Mouse (Mus musculus) kidney, postnatal 0 days (tissue): ENCODE results near the gene Plxna4. TPM values are rescaled to one million over a fixed set of nuclear protein-coding genes. Genes with fewer than 3 reads are reported as not detected.
"Not testable (repeated sequence)": the region's sequence is repeated elsewhere in the genome, so short reads cannot be mapped to it uniquely, and the experiment has no call there.

Source experiments
- ATAC-seq: fragments of 200-750 bp; cut with Nextera tagmentation; replicated peaks from 2 replicates; pipeline ENCODE4 v1.8.0; 2017; ENCODE audit warnings: low read depth, moderate number of reproducible peaks, moderate TSS enrichment, moderate library complexity; ENCODE audit not compliant: low FRiP score
- DNase-seq: peaks from one replicate; pipeline ENCODE4 v3.0.0-alpha.2; 2016; ENCODE audit warnings: low spot score
- H3K27ac ChIP-seq: fragments of 300-500 bp; sonication (generic); 2 replicates; pipeline ENCODE4 v1.5.1; 2014; ENCODE audit warnings: mild to moderate bottlenecking
- H3K27me3 ChIP-seq: fragments of 300-500 bp; sonication (generic); 2 replicates; pipeline ENCODE4 v1.6.1; 2014; ENCODE audit warnings: low read length, mixed read lengths; ENCODE audit not compliant: insufficient read depth
- H3K36me3 ChIP-seq: fragments of 300-500 bp; sonication (generic); 2 replicates; pipeline ENCODE4 v1.6.1; 2014; ENCODE audit warnings: low read length, mixed read lengths; ENCODE audit not compliant: insufficient read depth
- H3K4me1 ChIP-seq: fragments of 300-500 bp; sonication (generic); replicated peaks from 2 replicates; pipeline ENCODE4 v1.6.1; 2014; ENCODE audit warnings: antibody characterized with exemption, low read length, mixed read lengths; ENCODE audit not compliant: insufficient read depth
- H3K4me2 ChIP-seq: fragments of 300-500 bp; sonication (generic); 2 replicates; pipeline ENCODE4 v1.6.1; 2014; ENCODE audit warnings: mild to moderate bottlenecking, low read length, moderate library complexity, mixed read lengths
- H3K4me3 ChIP-seq: fragments of 300-500 bp; sonication (generic); replicated peaks from 2 replicates; pipeline ENCODE4 v1.5.1; 2014; ENCODE audit warnings: low read depth, low read length
- H3K9ac ChIP-seq: fragments of 300-500 bp; sonication (generic); 2 replicates; pipeline ENCODE4 v1.6.1; 2014; ENCODE audit warnings: low read depth, low read length
- H3K9me3 ChIP-seq: fragments of 300-500 bp; sonication (generic); replicated peaks from 2 replicates; pipeline ENCODE4 v1.6.1; 2016; ENCODE audit warnings: low read length, inconsistent platforms, mixed read lengths
- CTCF ChIP-seq: IDR thresholded peaks from 2 replicates; pipeline ENCODE4 v1.5.1; 2016; ENCODE audit warnings: antibody characterized with exemption, low read depth, mild to moderate bottlenecking, moderate library complexity
- WGBS: fragments of 180-500 bp; shearing (Covaris S2); extraction: QIAGEN DNeasy Blood & Tissue Kit; methylation state at CpG from one replicate; pipeline ENCODE4 v1.1.7; 2014; 5-methylcytosine and 5-hydroxymethylcytosine counted together
- polyA plus RNA-seq: library from polyadenylated mRNA; unstranded; fragments of >200 nt; fragmentation: Nextera tagmentation; extraction: Ambion mirVana; gene quantifications from 2 replicates; pipeline ENCODE4 v1.2.1, GENCODE M21; 2015

Gene Plxna4
- polyA plus RNA-seq, 1 experiment from 2014 or later: 0.83 TPM

GRCm38 (mm10) chr6:32510491-32510890 is 77.5 kb downstream of the Plxna4 start:
- Histone ChIP-seq H3K9ac (no peak overlapping the region), H3K4me1 (no peaks in the 10 kb centered on the region), H3K4me2 (no peak overlapping the region), H3K27me3 (no peaks in the 10 kb centered on the region), H3K27ac (no peak overlapping the region), H3K4me3 (no peak overlapping the region), H3K36me3 (no peaks in the 10 kb centered on the region), H3K9me3 (no peaks in the 10 kb centered on the region)
- WGBS: 81% methylated on average over 1 of the region's 1 CpGs
- no peak for ATAC-seq
- DNase-seq: no peak
- no peak for TF ChIP-seq CTCF

GRCm38 (mm10) chr6:32509046-32509445 is 78.9 kb downstream of the Plxna4 start:
- WGBS: 45% methylated on average over 9 of the region's 9 CpGs
- H3K9ac ChIP-seq: no peak overlapping the region
- H3K4me2 ChIP-seq: no peak overlapping the region
- no peak overlapping the region for H3K4me3 ChIP-seq
- no peak for ATAC-seq
- H3K4me1 ChIP-seq: no peaks in the 10 kb centered on the region
- no peaks in the 10 kb centered on the region for H3K27me3 ChIP-seq
- H3K9me3 ChIP-seq: no peaks in the 10 kb centered on the region
- no peak overlapping the region for H3K27ac ChIP-seq
- no peak for TF ChIP-seq CTCF
- no peaks in the 10 kb centered on the region for H3K36me3 ChIP-seq
- DNase-seq: no peak

GRCm38 (mm10) chr6:32504963-32505362 is 83.0 kb downstream of the Plxna4 start:
- Histone ChIP-seq H3K9ac (no peak overlapping the region), H3K4me2 (no peak overlapping the region), H3K27me3 (no peaks in the 10 kb centered on the region), H3K36me3 (no peaks in the 10 kb centered on the region), H3K4me1 (no peaks in the 10 kb centered on the region), H3K4me3 (no peak overlapping the region), H3K27ac (no peak overlapping the region), H3K9me3 (no peaks in the 10 kb centered on the region)
- no peak for DNase-seq
- no peak for ATAC-seq
- 86% methylated on average over 5 of the region's 5 CpGs for WGBS
- TF ChIP-seq CTCF: no peak

GRCm38 (mm10) chr6:32501186-32501585 is 86.8 kb downstream of the Plxna4 start:
- ATAC-seq: not testable (repeated sequence)

GRCm38 (mm10) chr6:32498106-32498505 is 89.9 kb downstream of the Plxna4 start:
- ATAC-seq: no peak
- 66% methylated on average over 5 of the region's 5 CpGs for WGBS
- Histone ChIP-seq H3K4me2 (no peak overlapping the region), H3K4me3 (no peak overlapping the region), H3K9ac (no peak overlapping the region), H3K4me1 (no peaks in the 10 kb centered on the region), H3K36me3 (no peaks in the 10 kb centered on the region), H3K9me3 (no peaks in the 10 kb centered on the region), H3K27me3 (no peaks in the 10 kb centered on the region), H3K27ac (no peak overlapping the region)
- no peak for DNase-seq
- TF ChIP-seq CTCF: no peak

More at GRCm38 (mm10) chr6:32501186-32501585, 86.8 kb downstream of the Plxna4 start:
- not testable (repeated sequence) for H3K4me1 ChIP-seq, H3K9ac ChIP-seq, H3K4me2 ChIP-seq, H3K9me3 ChIP-seq, DNase-seq, H3K36me3 ChIP-seq, H3K27me3 ChIP-seq, H3K27ac ChIP-seq, H3K4me3 ChIP-seq
- 94% methylated on average over 1 of the region's 1 CpGs for WGBS

GRCm38 (mm10) chr6:32496109-32496508 is 91.9 kb downstream of the Plxna4 start:
- no peak for TF ChIP-seq CTCF
- H3K9me3 ChIP-seq: no peaks in the 10 kb centered on the region
- no peak overlapping the region for H3K27ac ChIP-seq
- ATAC-seq (no peak), DNase-seq (no peak)
- 61% methylated on average over 4 of the region's 4 CpGs for WGBS
- H3K4me2 ChIP-seq: no peak overlapping the region
- no peak overlapping the region for H3K9ac ChIP-seq
- no peaks in the 10 kb centered on the region for H3K27me3 ChIP-seq
- H3K4me1 ChIP-seq: no peaks in the 10 kb centered on the region
- no peaks in the 10 kb centered on the region for H3K36me3 ChIP-seq
- no peak overlapping the region for H3K4me3 ChIP-seq

- no peak for TF ChIP-seq CTCF
- no peaks in the 10 kb centered on the region for H3K27me3 ChIP-seq
- H3K27ac ChIP-seq: no peak overlapping the region
- no peak for ATAC-seq
- no peak for DNase-seq
- H3K4me2 ChIP-seq: no peak overlapping the region
- no peaks in the 10 kb centered on the region for H3K4me1 ChIP-seq
- no peak overlapping the region for H3K4me3 ChIP-seq
- H3K36me3 ChIP-seq: no peaks in the 10 kb centered on the region
- no peaks in the 10 kb centered on the region for H3K9me3 ChIP-seq
- WGBS: 91% methylated on average over 2 of the region's 2 CpGs
- no peak overlapping the region for H3K9ac ChIP-seq
These were observed 92.5 kb downstream of the Plxna4 start for GRCm38 (mm10) chr6:32495532-32495931.
